Mouse (Mus musculus) embryonic facial prominence, embryonic 10.5 days (tissue): ENCODE measurements around the gene Hsf2bp. TPM values are rescaled to one million over a fixed set of nuclear protein-coding genes. Genes with fewer than 3 reads are reported as not detected.
"Not testable (repeated sequence)": the region's sequence is repeated elsewhere in the genome, so short reads cannot be mapped to it uniquely, and the experiment has no call there.

ENCODE experiments used
- DNase-seq: peaks from one replicate; pipeline ENCODE4 v3.0.0-alpha.2; 2017; ENCODE audit warnings: low spot score
- H3K27ac ChIP-seq: fragments of 300-500 bp; sonication (generic); replicated peaks from 2 replicates; pipeline ENCODE4 v1.5.1; 2016; ENCODE audit warnings: mild to moderate bottlenecking
- H3K27me3 ChIP-seq: fragments of 300-500 bp; sonication (generic); replicated peaks from 2 replicates; pipeline ENCODE4 v1.6.1; 2016; ENCODE audit warnings: low read depth, mild to moderate bottlenecking; ENCODE audit not compliant: poor library complexity, severe bottlenecking
- H3K36me3 ChIP-seq: fragments of 300-500 bp; sonication (generic); replicated peaks from 2 replicates; pipeline ENCODE4 v1.6.1; 2016; ENCODE audit warnings: mild to moderate bottlenecking, moderate library complexity
- H3K4me1 ChIP-seq: fragments of 300-500 bp; sonication (generic); 2 replicates; pipeline ENCODE4 v1.6.1; 2016
- H3K4me3 ChIP-seq: fragments of 300-500 bp; sonication (generic); 2 replicates; pipeline ENCODE4 v1.5.1; 2016; ENCODE audit warnings: mild to moderate bottlenecking, moderate library complexity
- H3K9me3 ChIP-seq: fragments of 300-500 bp; sonication (generic); 2 replicates; pipeline ENCODE4 v1.6.1; 2016; ENCODE audit warnings: mild to moderate bottlenecking
- WGBS: fragments of 180-500 bp; shearing (Covaris S2); methylation state at CpG from one replicate; pipeline ENCODE4 v1.1.7; 2016; 5-methylcytosine and 5-hydroxymethylcytosine counted together
- polyA plus RNA-seq: library from polyadenylated mRNA; unstranded; fragments of >200 nt; fragmentation: Nextera tagmentation; extraction: Ambion mirVana; gene quantifications from 2 replicates; pipeline ENCODE4 v1.2.1, GENCODE M21; 2016

Hsf2bp gene
- polyA plus RNA-seq: 0.44 and 0.54 TPM in 2 replicates

DNA sequence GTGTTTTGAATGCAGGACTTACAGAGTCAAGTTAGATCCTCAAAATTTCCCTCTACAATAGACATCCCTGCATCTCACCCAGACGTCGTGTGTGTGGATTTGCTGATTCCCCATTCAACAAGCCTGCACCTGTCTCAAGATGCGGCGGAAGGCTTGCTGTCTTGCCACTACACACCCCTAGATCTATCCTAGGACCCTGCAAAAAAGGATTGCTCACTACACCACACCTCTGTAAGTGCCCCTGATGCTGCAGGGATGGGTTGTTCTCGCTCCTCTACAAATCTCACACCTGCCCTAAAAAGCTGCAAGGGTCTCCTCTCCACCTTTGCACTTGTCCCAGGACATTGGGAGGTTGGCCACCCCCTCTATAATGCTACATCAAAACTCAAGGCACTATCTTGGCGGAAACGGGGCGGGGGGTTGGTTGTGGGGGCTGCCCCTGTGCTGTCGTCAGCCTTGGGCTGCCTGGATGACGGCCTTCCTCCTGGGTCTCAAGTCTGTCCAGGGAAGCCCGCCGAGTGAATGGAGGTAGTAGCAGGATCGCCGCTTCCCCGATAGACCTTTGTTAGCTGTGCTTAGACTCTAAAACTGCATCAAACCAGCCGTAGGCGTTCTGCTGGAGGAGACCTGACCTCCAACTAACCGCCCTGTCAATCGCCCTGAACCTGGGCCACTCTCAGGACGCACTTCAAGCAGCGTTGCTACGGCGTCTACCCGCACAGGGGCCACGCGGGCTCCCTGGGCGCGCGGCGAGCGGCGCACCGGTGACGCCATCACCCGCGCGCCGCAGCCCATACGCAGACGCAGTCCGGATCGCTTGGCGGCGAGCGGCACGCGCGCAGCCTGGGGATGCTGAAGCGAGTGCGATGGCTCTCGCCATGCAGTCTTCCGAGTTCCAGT is at the start of gene Hsf2bp, which contains the start of gene Rrp1b:
Hsf2bp (minus strand) TSS at position 741 of the 900 bp plus-strand sequence.
Rrp1b (plus strand) TSS at position 492 of the 900 bp plus-strand sequence.
- Histone ChIP-seq H3K4me3 (peak within 1 kb of the TSS; percentile 75), H3K4me1 (peaks cover 23% of the 10 kb centered on the region), H3K9me3 (no peaks in the 10 kb centered on the region), H3K36me3 (peaks cover 25% of the 10 kb centered on the region), H3K27ac (peak within 1 kb of the TSS; percentile 89), H3K27me3 (no peaks in the 10 kb centered on the region)
- 5% methylated on average over 52 of the region's 52 CpGs for WGBS
- peak; percentile 90 for DNase-seq

DNA sequence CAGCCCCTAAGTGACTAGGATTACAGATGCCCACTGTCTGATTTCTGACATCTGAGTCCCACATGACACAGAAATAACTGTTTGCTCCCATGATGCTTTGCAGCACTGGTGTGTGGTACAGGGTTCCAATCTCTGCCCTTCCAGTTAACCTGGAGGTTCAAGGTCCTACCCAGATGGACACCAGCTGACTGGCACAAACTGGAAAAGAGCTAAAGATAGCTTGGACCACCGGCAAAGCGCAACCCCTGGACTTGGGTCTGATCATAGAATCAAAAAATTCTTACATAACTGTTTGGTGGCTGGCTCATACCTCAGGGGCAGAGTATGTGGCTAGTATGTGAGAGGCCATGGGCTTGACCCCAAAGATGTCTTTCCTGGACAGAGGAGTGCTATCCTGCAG is 47.2 kb upstream of the Hsf2bp start:
- WGBS: 96% methylated on average over 2 of the region's 2 CpGs

DNA sequence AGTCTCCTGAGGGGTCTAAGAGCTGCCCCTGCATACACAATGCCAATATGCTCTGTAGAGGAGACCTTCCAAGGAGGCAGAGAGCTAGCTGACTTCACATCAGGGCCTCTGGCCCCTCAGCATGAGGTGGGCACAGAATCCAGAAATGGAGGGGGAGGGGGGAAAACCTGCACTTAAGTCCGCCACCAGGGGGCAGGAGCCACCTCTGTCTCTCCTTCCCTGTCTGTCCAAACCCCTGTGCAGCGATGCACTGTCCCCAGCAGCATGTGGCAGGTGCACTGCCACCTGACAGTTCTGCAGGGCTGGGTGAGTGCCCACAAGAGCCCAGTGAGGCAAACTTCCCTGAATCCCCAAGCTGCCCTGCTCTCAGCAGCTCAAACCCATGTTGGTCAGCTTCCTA is 39.0 kb upstream of the Hsf2bp start:
- H3K4me1 ChIP-seq: peaks cover 6% of the 10 kb centered on the region; the same call in 1 of the 2 replicates
- no peaks in the 10 kb centered on the region for H3K36me3 ChIP-seq
- DNase-seq: peak; percentile 72
- WGBS: 3% methylated on average over 2 of the region's 2 CpGs
- H3K9me3 ChIP-seq: no peaks in the 10 kb centered on the region
- no peak overlapping the region for H3K27ac ChIP-seq
- no peak overlapping the region for H3K4me3 ChIP-seq
- H3K27me3 ChIP-seq: 0 out of 2 replicates have a peak, but pooled peaks cover 6% of the 10 kb centered on the region

More for the DNA sequence above, 47.2 kb upstream of the Hsf2bp start:
- Histone ChIP-seq H3K4me3 (no peak overlapping the region), H3K9me3 (no peaks in the 10 kb centered on the region), H3K36me3 (no peaks in the 10 kb centered on the region), H3K27me3 (no peaks in the 10 kb centered on the region), H3K27ac (no peak overlapping the region), H3K4me1 (no peaks in the 10 kb centered on the region)
- no peak for DNase-seq

- no peak overlapping the region for H3K4me3 ChIP-seq
- DNase-seq: no peak
- 0 out of 2 replicates have a peak, but pooled peaks cover 6% of the 10 kb centered on the region for H3K27me3 ChIP-seq
- 63% methylated on average over 4 of the region's 4 CpGs for WGBS
- no peak overlapping the region for H3K27ac ChIP-seq
- no peaks in the 10 kb centered on the region for H3K36me3 ChIP-seq
- H3K9me3 ChIP-seq: peaks cover 4% of the 10 kb centered on the region; the same call in 1 of the 2 replicates
- peaks cover 6% of the 10 kb centered on the region; the same call in 1 of the 2 replicates for H3K4me1 ChIP-seq
Observed at GRCm38 (mm10) chr17:32074658-32075057, 38.5 kb upstream of the Hsf2bp start.

- H3K27ac ChIP-seq: no peak overlapping the region
- 2% methylated on average over 2 of the region's 2 CpGs for WGBS
- peak; percentile 88 for DNase-seq
- H3K4me3 ChIP-seq: no peak overlapping the region
- 0 out of 2 replicates have a peak, but pooled peaks cover 6% of the 10 kb centered on the region for H3K27me3 ChIP-seq
- H3K9me3 ChIP-seq: peaks cover 5% of the 10 kb centered on the region; the same call in 1 of the 2 replicates
- H3K36me3 ChIP-seq: no peaks in the 10 kb centered on the region
- H3K4me1 ChIP-seq: peaks cover 6% of the 10 kb centered on the region; the same call in 1 of the 2 replicates
Observed at GRCm38 (mm10) chr17:32073359-32073758, 37.2 kb upstream of the Hsf2bp start.

DNA sequence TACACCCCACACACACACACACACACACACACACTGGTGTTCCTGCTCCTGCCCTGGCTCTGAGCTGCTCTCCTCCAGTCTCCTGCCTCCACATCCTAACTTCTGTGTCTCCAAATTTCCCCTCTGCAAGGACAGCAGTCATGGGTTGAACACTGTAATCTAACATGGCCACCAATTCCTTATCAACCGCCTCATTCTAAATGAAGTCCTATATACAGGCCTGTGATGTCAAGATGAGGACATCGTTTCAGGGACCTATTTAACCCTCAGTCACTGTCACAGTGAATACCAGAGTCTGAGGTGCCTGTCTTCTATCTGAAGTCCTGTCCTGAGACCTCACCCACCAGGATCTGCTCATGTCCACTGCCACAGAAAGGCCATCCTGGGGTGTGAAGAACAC is 32.7 kb upstream of the Hsf2bp start:
- 89% methylated on average over 2 of the region's 2 CpGs for WGBS
- H3K4me3 ChIP-seq: no peak overlapping the region
- no peaks in the 10 kb centered on the region for H3K27me3 ChIP-seq
- H3K27ac ChIP-seq: no peak overlapping the region
- peaks cover 5% of the 10 kb centered on the region; the same call in 1 of the 2 replicates for H3K4me1 ChIP-seq
- peaks cover 5% of the 10 kb centered on the region for H3K36me3 ChIP-seq
- no peak for DNase-seq
- peaks cover 5% of the 10 kb centered on the region; the same call in 1 of the 2 replicates for H3K9me3 ChIP-seq

DNA sequence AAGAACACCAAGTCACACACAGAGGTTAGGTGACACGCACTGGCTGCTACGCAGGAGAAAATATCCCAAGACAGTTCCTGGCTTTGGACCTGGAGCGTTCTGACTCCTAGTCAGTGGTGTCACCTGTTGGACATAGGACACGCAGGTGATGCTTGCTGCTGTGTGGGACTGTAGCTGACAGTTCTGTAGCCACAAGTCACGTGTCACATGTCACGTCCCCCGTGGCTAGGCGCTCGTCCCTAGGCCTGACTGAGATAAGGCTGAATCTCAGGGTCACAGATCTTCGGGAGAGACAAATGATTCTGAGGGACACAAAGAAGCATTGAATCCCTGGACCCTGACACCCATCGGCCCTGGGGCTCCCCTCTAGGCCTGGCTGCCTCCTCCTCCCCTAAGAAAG is 32.2 kb upstream of the Hsf2bp start:
- H3K9me3 ChIP-seq: peaks cover 5% of the 10 kb centered on the region; the same call in 1 of the 2 replicates
- WGBS: 90% methylated on average over 11 of the region's 11 CpGs
- peaks cover 8% of the 10 kb centered on the region for H3K36me3 ChIP-seq
- no peaks in the 10 kb centered on the region for H3K27me3 ChIP-seq
- H3K4me1 ChIP-seq: peaks cover under 1% of the 10 kb centered on the region; the same call in 1 of the 2 replicates
- H3K4me3 ChIP-seq: no peak overlapping the region
- H3K27ac ChIP-seq: no peak overlapping the region
- DNase-seq: no peak

- H3K4me1 ChIP-seq: no peaks in the 10 kb centered on the region
- no peak overlapping the region for H3K4me3 ChIP-seq
- DNase-seq: no peak
- WGBS: 81% methylated on average over 9 of the region's 9 CpGs
- H3K27ac ChIP-seq: no peak overlapping the region
- H3K9me3 ChIP-seq: peaks cover 5% of the 10 kb centered on the region; the same call in 1 of the 2 replicates
- no peaks in the 10 kb centered on the region for H3K27me3 ChIP-seq
- peaks cover 15% of the 10 kb centered on the region for H3K36me3 ChIP-seq
Observed at GRCm38 (mm10) chr17:32067541-32067940, 31.4 kb upstream of the Hsf2bp start.

GRCm38 (mm10) chr17:32064762-32065161 is 28.6 kb upstream of the Hsf2bp start:
- H3K27me3 ChIP-seq, H3K27ac ChIP-seq, DNase-seq, H3K4me1 ChIP-seq, H3K4me3 ChIP-seq, H3K9me3 ChIP-seq: not testable (repeated sequence)
- peaks cover 43% of the 10 kb centered on the region for H3K36me3 ChIP-seq
- 68% methylated on average over 8 of the region's 8 CpGs for WGBS

- 78% methylated on average over 2 of the region's 2 CpGs for WGBS
- Histone ChIP-seq H3K4me3 (no peak overlapping the region), H3K4me1 (no peaks in the 10 kb centered on the region), H3K27ac (no peak overlapping the region), H3K36me3 (peaks cover 54% of the 10 kb centered on the region), H3K27me3 (no peaks in the 10 kb centered on the region), H3K9me3 (no peaks in the 10 kb centered on the region)
- no peak for DNase-seq
Observed at GRCm38 (mm10) chr17:32063654-32064053, 27.5 kb upstream of the Hsf2bp start.

DNA sequence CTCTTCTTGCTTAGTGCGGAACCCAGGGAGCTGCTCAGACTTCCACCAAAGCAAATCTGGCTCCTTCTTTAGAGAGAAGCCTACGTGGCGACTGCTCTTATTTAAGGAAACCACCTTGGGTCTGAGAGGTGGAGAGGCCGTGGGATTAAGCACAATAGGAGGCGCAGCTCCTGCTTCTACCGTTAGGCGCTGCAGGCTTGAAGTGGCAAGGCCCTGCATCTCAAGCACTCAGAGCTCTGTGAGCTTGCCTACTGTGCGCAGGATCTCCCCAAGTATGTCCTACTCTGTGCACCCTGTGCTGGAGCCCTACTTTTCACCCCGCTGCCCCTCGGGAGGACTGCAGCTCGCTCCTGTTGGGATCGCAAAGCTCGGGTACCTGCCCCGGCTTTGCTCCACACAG is 25.1 kb upstream of the Hsf2bp start:
- H3K4me3 ChIP-seq: no peak overlapping the region
- H3K36me3 ChIP-seq: peaks cover 79% of the 10 kb centered on the region
- H3K9me3 ChIP-seq: no peaks in the 10 kb centered on the region
- WGBS: 96% methylated on average over 14 of the region's 14 CpGs
- H3K27ac ChIP-seq: no peak overlapping the region
- no peaks in the 10 kb centered on the region for H3K27me3 ChIP-seq
- no peak for DNase-seq
- no peaks in the 10 kb centered on the region for H3K4me1 ChIP-seq

DNA sequence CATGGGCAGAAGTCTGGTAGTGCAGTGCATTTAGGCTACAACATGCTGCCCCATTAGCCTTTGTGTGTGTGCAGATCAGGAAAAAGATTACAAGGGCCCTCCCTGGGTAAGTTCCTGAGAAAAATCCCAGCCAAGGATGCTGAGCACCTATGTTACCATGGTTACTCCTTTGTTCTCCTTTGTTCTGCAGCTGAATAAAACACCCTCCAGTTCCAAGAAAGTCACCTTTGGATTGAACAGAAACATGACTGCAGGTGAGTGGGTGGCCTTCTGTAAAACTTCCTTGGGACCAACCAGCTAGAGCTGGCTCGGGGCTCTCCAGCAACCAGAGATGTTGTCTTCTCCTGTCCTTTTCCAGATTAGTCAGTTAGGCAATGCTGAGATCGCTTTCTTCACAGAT is 22.9 kb upstream of the Hsf2bp start:
- H3K9me3 ChIP-seq: no peaks in the 10 kb centered on the region
- H3K36me3 ChIP-seq: peaks cover 96% of the 10 kb centered on the region
- no peak overlapping the region for H3K27ac ChIP-seq
- H3K4me3 ChIP-seq: no peak overlapping the region
- no peaks in the 10 kb centered on the region for H3K4me1 ChIP-seq
- WGBS: 93% methylated on average over 2 of the region's 2 CpGs
- no peak for DNase-seq
- no peaks in the 10 kb centered on the region for H3K27me3 ChIP-seq

- no peak for DNase-seq
- no peaks in the 10 kb centered on the region for H3K27me3 ChIP-seq
- H3K27ac ChIP-seq: no peak overlapping the region
- WGBS: 91% methylated on average over 2 of the region's 2 CpGs
- H3K4me1 ChIP-seq: no peaks in the 10 kb centered on the region
- no peaks in the 10 kb centered on the region for H3K9me3 ChIP-seq
- no peak overlapping the region for H3K4me3 ChIP-seq
- peaks cover 99% of the 10 kb centered on the region for H3K36me3 ChIP-seq
Observed at GRCm38 (mm10) chr17:32057843-32058242, 21.7 kb upstream of the Hsf2bp start.
